Mouse (Mus musculus): ENCODE measurements around the gene Vamp2.
A peak's percentile ranks its signal among the peaks of the same experiment; 100 is the strongest.

Gene Vamp2

GRCm38 (mm10) chr11:69098039-69098761 is 9.9 kb downstream of the Vamp2 start:
- DNase-seq (ENCODE audit: extremely low read depth, low read depth) = no peak

DNA sequence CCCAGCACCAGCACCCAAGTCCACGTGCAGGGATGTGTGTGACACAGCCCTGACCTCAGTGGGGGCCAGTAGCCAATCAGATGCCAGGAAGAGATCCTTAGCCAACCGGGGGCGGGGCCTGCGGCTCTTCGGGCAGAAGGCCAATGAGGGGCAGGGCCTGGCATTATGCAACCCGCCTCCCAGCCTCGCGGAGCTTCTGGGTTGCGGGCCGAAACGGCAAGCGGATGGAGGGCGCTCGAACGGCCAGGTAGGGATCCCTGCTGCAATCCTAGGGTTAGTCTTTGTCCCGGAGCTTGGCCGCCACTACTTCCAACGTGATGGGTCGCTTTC is 10.4 kb downstream of the Vamp2 start:
- peak; percentile 90 for DNase-seq (ENCODE audit: extremely low read depth, low read depth)

GRCm38 (mm10) chr11:69099177-69099914 is 11.1 kb downstream of the Vamp2 start:
- no peak for DNase-seq (ENCODE audit: extremely low read depth, low read depth)

GRCm38 (mm10) chr11:69099915-69100345 is 11.6 kb downstream of the Vamp2 start:
- peak; percentile 68 for DNase-seq (ENCODE audit: extremely low read depth, low read depth)

DNA sequence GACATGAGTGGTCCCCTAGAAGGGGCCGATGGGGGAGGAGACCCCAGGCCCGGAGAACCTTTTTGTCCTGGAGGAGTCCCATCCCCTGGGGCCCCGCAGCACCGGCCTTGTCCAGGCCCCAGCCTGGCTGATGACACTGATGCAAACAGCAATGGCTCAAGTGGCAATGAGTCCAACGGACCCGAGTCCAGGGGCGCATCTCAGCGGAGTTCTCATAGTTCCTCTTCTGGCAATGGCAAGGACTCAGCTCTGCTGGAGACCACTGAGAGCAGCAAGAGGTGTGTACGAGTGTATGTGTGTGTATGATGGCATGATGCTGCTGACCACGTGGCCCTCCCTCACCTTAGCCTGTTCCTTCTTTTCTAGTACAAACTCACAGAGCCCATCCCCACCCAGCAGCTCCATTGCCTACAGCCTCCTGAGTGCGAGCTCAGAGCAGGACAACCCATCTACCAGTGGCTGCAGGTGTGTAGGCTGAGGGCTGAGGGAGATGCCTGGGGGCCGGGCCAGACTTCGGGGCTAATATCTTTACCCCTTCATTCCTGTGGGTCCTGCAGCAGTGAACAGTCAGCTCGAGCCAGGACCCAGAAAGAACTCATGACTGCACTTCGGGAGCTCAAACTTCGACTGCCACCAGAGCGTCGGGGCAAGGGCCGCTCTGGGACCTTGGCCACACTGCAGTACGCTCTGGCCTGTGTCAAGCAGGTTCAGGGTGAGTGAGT is 12.5 kb downstream of the Vamp2 start:
- no peak for DNase-seq (ENCODE audit: extremely low read depth, low read depth)

DNA sequence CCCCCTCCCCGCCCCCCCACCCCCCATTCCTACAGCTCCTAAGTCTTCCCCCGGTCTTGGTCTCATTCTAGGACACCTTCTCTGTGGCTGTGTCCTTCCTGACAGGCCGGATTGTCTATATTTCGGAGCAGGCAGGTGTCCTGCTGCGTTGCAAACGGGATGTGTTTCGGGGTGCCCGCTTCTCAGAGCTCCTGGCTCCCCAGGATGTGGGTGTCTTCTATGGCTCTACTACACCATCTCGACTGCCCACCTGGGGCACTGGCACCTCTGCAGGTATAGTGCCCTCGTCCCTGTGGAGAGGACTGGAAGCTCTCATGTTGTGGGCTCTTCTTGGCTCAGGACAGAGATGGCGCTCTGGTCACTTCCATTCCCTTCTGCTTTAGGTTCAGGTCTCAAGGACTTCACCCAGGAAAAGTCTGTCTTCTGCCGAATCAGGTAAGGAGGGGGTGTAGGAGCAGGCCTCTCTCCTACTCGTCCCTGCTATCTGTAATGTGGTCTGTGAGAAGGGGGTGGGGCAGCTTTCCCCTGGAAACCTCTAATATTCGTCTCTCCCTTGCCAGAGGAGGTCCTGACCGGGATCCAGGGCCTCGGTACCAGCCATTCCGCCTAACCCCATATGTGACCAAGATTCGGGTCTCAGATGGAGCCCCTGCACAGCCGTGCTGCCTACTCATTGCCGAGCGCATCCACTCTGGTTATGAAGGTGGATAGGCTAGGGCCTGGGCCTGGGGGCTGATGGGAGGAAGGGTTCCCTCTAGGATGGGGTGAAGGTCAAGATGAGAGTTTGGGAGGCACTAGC is 13.5 kb downstream of the Vamp2 start:
- DNase-seq (ENCODE audit: extremely low read depth, low read depth) = no peak

DNA sequence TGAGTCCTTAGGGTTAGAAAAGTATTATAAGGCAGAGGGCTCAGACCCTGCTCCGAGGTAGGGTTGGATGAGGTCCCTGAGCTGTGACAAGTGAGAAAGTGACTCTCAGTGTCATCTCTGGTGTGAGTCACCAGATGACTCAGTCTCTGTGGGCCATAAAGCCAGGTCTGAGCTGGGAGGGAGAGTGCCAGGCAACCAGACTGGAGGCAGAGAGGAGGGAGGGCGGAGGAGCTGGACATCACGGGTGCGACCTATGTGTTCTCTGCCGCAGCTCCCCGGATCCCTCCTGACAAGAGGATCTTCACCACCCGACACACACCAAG is 14.1 kb downstream of the Vamp2 start:
- DNase-seq (ENCODE audit: extremely low read depth, low read depth) = no peak

DNA sequence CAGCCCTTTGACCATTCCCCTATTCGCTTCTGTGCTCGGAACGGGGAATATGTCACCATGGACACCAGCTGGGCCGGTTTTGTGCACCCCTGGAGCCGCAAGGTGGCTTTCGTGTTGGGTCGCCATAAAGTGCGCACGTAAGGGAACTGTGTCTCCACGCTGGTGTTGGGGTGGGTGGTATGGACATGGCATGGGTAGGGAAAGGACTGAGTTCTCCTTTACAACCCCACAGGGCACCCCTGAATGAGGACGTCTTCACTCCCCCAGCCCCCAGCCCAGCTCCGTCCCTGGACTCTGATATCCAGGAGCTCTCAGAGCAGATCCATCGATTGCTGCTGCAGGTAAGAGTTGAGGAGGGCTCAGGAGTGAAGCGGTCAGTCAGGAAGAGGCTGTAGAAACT is 14.8 kb downstream of the Vamp2 start:
- DNase-seq (ENCODE audit: extremely low read depth, low read depth) = no peak

- no peak for DNase-seq (ENCODE audit: extremely low read depth, low read depth)
These were observed 15.5 kb downstream of the Vamp2 start for GRCm38 (mm10) chr11:69103531-69104435.

DNA sequence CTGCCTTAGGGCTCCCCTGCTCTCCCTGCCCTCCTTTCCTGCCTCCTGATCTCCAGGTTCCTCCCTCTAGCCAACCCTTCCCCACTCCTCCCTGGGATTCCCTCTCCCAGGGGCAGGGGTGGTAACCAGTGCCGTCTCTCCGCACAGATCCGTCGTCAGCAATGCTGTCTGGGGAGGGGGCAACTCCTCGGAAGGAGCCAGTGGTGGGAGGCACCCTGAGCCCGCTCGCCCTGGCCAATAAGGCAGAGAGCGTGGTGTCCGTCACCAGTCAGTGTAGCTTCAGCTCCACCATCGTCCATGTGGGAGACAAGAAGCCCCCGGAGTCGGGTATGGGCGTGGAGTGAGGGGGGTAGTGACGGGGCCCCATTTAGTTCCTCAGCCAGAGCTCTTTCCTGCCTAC is 16.2 kb downstream of the Vamp2 start:
- DNase-seq (ENCODE audit: extremely low read depth, low read depth) = no peak

GRCm38 (mm10) chr11:69105227-69105626 is 16.9 kb downstream of the Vamp2 start:
- no peak for DNase-seq (ENCODE audit: extremely low read depth, low read depth)

DNA sequence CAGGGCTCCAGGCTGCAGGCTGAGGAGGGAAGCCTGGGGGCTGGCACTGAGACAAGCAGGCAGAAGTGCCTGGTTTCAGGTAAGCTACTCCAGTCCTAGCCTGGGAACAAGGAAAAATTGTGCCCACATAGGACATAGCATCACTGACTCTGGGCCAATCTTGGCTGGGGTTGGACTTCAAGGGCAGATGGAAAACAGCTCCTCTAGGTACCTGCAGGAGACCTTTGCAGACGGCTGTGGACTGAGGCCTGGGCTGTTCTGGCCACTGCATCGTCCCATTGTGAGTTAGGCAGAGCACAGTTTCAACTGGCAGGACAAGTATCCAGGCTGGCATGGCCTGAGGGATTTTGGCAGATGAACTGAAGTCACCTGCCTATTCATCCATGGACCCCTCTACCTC is 17.5 kb downstream of the Vamp2 start:
- no peak for DNase-seq (ENCODE audit: extremely low read depth, low read depth)

GRCm38 (mm10) chr11:69106299-69106698 is 18.0 kb downstream of the Vamp2 start:
- no peak for DNase-seq (ENCODE audit: extremely low read depth, low read depth)

DNA sequence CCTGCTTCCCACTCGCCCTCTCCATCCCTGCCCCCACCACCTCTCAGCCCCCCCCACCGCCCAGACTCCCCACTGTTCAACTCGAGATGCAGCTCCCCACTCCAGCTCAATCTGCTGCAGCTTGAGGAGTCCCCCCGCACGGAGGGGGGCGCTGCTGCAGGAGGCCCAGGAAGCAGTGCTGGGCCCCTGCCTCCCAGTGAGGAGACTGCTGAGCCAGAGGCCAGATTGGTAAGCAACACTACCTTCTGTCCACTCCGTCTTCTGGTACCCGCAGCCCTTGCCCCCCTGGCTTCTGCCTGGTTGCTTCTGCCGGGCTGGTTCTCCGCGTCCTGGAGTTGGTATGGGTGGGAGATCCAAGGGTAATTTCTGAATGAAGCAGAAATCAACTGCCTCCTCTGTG is 18.6 kb downstream of the Vamp2 start:
- DNase-seq (ENCODE audit: extremely low read depth, low read depth) = no peak

DNA sequence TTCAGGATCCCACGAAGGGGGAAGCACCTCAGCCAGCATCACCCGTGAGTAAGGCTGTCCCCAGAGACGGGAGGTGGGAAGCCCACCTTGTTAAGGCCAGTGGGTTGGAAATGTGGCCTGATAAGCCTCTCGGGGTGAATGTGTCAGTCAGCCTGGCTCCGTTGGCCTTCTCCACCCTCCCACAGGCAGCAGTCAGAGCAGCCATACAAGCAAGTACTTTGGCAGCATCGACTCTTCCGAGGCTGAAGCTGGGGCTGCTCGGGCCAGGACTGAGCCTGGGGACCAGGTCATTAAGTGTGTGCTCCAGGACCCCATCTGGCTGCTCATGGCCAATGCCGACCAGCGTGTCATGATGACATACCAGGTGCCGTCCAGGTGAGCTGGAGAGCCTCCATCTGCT is 19.4 kb downstream of the Vamp2 start:
- no peak for DNase-seq (ENCODE audit: extremely low read depth, low read depth)

DNA sequence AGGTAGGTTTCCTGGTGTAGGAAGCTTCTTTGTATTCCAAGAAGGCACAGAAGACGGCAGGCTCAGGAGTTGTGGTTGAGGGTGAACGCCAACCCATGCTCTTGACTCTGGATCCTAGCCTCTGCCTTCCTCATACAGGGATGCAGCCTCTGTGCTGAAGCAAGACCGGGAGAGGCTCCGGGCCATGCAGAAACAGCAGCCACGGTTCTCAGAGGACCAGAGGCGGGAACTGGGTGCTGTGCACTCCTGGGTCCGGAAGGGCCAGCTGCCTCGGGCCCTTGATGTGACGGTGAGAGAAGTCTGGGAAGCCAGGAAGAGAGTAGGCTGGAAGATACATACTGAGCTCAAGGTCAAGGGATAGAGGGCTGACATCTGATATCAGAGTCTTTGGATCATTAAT is 19.9 kb downstream of the Vamp2 start:
- no peak for DNase-seq (ENCODE audit: extremely low read depth, low read depth)

- no peak for DNase-seq (ENCODE audit: extremely low read depth, low read depth)
These were observed 21.0 kb downstream of the Vamp2 start for GRCm38 (mm10) chr11:69109032-69109900.

- DNase-seq (ENCODE audit: extremely low read depth, low read depth) = peak; percentile 86
These were observed 22.2 kb downstream of the Vamp2 start for GRCm38 (mm10) chr11:69110319-69111046.

Data from MEL-GATA-1-ER (cell line).